8 mouse cellular contexts compared by ENCODE assay signal in the genomic region with DNA sequence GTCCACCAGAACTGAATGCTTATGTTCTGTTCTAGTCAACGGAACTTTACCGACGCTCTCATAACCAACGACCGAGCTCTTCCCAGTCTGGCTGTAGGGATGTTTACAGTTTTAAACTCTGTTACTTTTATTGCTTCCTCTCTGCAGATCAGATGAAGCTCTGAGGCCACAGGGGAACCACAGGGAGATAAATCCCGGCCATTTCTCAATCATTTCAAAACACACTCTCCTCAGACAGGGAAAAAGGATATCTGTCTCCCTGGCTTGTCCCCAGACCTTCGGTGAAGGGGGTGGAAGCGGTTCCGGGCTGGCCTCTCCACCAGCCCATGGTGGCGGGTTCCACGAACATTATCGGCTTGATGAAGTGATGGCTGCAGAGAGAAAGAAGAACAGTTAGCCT. TPM values are rescaled to one million over a fixed set of nuclear protein-coding genes. Genes with fewer than 3 reads are reported as not detected.
A peak's percentile ranks its signal among the peaks of the same experiment; 100 is the strongest.
DNase-seq lines count a peak whose midpoint lies in the region; ATAC-seq lines count a peak whose summit lies in the region.

No protein-coding gene starts in this region.

- no peak overlapping the region for H3K4me3 ChIP-seq in heart, embryonic 11.5 days (ENCODE audit: low read depth, low read length)
- H3K4me3 ChIP-seq in intestine, embryonic 16.5 days (ENCODE audit: low read length) = no peak overlapping the region
- H3K4me3 ChIP-seq in lung, embryonic 16.5 days (ENCODE audit: low read length) = no peak overlapping the region

- peaks cover 26% of the 10 kb centered on the region for H3K4me1 ChIP-seq in heart, embryonic 11.5 days (ENCODE audit: control insufficient read depth, insufficient read depth, low read length)
- peaks cover 21% of the 10 kb centered on the region for H3K4me1 ChIP-seq in intestine, embryonic 16.5 days (ENCODE audit: control insufficient read depth, insufficient read depth, low read length)
- peaks cover 21% of the 10 kb centered on the region for H3K4me1 ChIP-seq in lung, embryonic 16.5 days (replicated peaks; ENCODE audit: control insufficient read depth, insufficient read depth, low read length)

- H3K36me3 ChIP-seq in heart, embryonic 11.5 days (ENCODE audit: control insufficient read depth, insufficient read depth, low read length) = no peaks in the 10 kb centered on the region
- H3K36me3 ChIP-seq in intestine, embryonic 16.5 days (ENCODE audit: control insufficient read depth, insufficient read depth, low read length) = no peaks in the 10 kb centered on the region
- H3K36me3 ChIP-seq in lung, embryonic 16.5 days (ENCODE audit: control insufficient read depth, insufficient read depth, low read length) = no peaks in the 10 kb centered on the region

- peak overlapping the region; percentile 12; the same call in 1 of the 2 replicates for H3K4me2 ChIP-seq in heart, embryonic 11.5 days
- peak overlapping the region; percentile 35; the same call in 1 of the 2 replicates for H3K4me2 ChIP-seq in intestine, embryonic 16.5 days (ENCODE audit: low read depth, low read length)
- H3K4me2 ChIP-seq in lung, embryonic 16.5 days (ENCODE audit: low read depth, low read length) = peak overlapping the region; percentile 43

- DNase-seq in heart, adult 9 months (ENCODE audit: low spot score in 2 of 2) = no peak
- DNase-seq in embryo, embryonic 10.5 days (ENCODE audit: low spot score) = no peak
- no peak for DNase-seq in layer of hippocampus, adult 11-12 months (ENCODE audit: low spot score)
- no peak for DNase-seq in left cerebral cortex, adult 8-10 months (ENCODE audit: low spot score in 2 of 2)

- 48% methylated on average over 12 of the region's 12 CpGs for WGBS in heart, embryonic 11.5 days (ENCODE audit: insufficient replicate concordance)
- 35% methylated on average over 12 of the region's 12 CpGs for WGBS in intestine, embryonic 16.5 days
- WGBS in lung, embryonic 16.5 days = 33% methylated on average over 12 of the region's 12 CpGs

- H3K27ac ChIP-seq in heart, embryonic 11.5 days (ENCODE audit: low read depth, low read length) = no peak overlapping the region
- H3K27ac ChIP-seq in intestine, embryonic 16.5 days (ENCODE audit: low read length) = peak overlapping the region; percentile 75
- peak overlapping the region; percentile 87 for H3K27ac ChIP-seq in lung, embryonic 16.5 days (ENCODE audit: low read length)

- no peak overlapping the region for H3K9ac ChIP-seq in heart, embryonic 11.5 days (ENCODE audit: low read depth, low read length)
- H3K9ac ChIP-seq in intestine, embryonic 16.5 days (ENCODE audit: low read depth, low read length) = no peak overlapping the region
- H3K9ac ChIP-seq in lung, embryonic 16.5 days (ENCODE audit: low read length) = peak overlapping the region; percentile 27; the same call in 1 of the 2 replicates

- no peaks in the 10 kb centered on the region for H3K27me3 ChIP-seq in heart, embryonic 11.5 days (ENCODE audit: control insufficient read depth, insufficient read depth, low read length)
- H3K27me3 ChIP-seq in intestine, embryonic 16.5 days (replicated peaks; ENCODE audit: control insufficient read depth, insufficient read depth, low read length) = no peaks in the 10 kb centered on the region
- H3K27me3 ChIP-seq in lung, embryonic 16.5 days (ENCODE audit: control insufficient read depth, insufficient read depth, low read depth, low read length) = no peaks in the 10 kb centered on the region

- ATAC-seq in heart, embryonic 11.5 days (replicated peaks; ENCODE audit: insufficient number of reproducible peaks, low FRiP score, low TSS enrichment) = no peak
- ATAC-seq in activated CD4-positive, CD25-positive, alpha-beta regulatory T cell, adult 4 months = peak; percentile 17
- ATAC-seq in intestine, embryonic 16.5 days = peak; percentile 54
- ATAC-seq in lung, embryonic 16.5 days (ENCODE audit: low read depth) = peak; percentile 75

- no peaks in the 10 kb centered on the region for H3K9me3 ChIP-seq in heart, embryonic 11.5 days (replicated peaks; ENCODE audit: control insufficient read depth, low read length)
- no peaks in the 10 kb centered on the region for H3K9me3 ChIP-seq in intestine, embryonic 16.5 days (ENCODE audit: control insufficient read depth, low read length)
- no peaks in the 10 kb centered on the region for H3K9me3 ChIP-seq in lung, embryonic 16.5 days (ENCODE audit: control insufficient read depth, low read length)

RNA-seq across cellular contexts. Expression of a gene that starts 59.3 kb away (rescaled TPM):
- 13.4 and 14.2 TPM in 2 replicates for polyA plus RNA-seq in heart, embryonic 11.5 days (2014; fragmentation: Nextera tagmentation; extraction: Ambion mirVana)
- polyA plus RNA-seq in activated CD4-positive, CD25-positive, alpha-beta regulatory T cell, adult 4 months (2017; shearing (Covaris generic)) = 10 to 100 TPM; 16.6 to 17.1 TPM
- polyA plus RNA-seq in intestine, embryonic 16.5 days (2015; fragmentation: Nextera tagmentation; extraction: Ambion mirVana) = 9.6 and 11.8 TPM in 2 replicates
- 18.6 and 20.8 TPM in 2 replicates for polyA plus RNA-seq in lung, embryonic 16.5 days (2015; fragmentation: Nextera tagmentation; extraction: Ambion mirVana)
- 10 to 100 TPM; 14.8 to 15.7 (median 15.5) TPM for total RNA-seq in left cerebral cortex, adult 8-10 months (2022)
